Mouse (Mus musculus): ENCODE measurements around the gene Usp53. TPM values are rescaled to one million over a fixed set of nuclear protein-coding genes. Genes with fewer than 3 reads are reported as not detected.

Usp53 gene
- 4.5 and 6.9 TPM in 2 replicates for polyA plus RNA-seq (2015; fragmentation: Nextera tagmentation; extraction: Ambion mirVana)

- DNase-seq (ENCODE audit: low spot score): peak; percentile 93
These were observed at the start of gene Usp53 for GRCm38 (mm10) chr3:122984249-122985182. TSS of gene Usp53 (minus strand) at chr3:122984510.

GRCm38 (mm10) chr3:123033804-123034203 is 49.5 kb upstream of the Usp53 start:
- DNase-seq (ENCODE audit: low spot score): no peak

GRCm38 (mm10) chr3:123025634-123026033 is 41.3 kb upstream of the Usp53 start:
- no peak for DNase-seq (ENCODE audit: low spot score)

GRCm38 (mm10) chr3:123024496-123025234 is 40.4 kb upstream of the Usp53 start:
- DNase-seq (ENCODE audit: low spot score): no peak

- DNase-seq (ENCODE audit: low spot score): no peak
These were observed 34.5 kb upstream of the Usp53 start for GRCm38 (mm10) chr3:123018792-123019191.

GRCm38 (mm10) chr3:123013476-123013875 is 29.2 kb upstream of the Usp53 start:
- DNase-seq (ENCODE audit: low spot score): no peak

- DNase-seq (ENCODE audit: low spot score): no peak
These were observed 25.1 kb upstream of the Usp53 start for GRCm38 (mm10) chr3:123009417-123009816.

- no peak for DNase-seq (ENCODE audit: low spot score)
These were observed 23.1 kb upstream of the Usp53 start for GRCm38 (mm10) chr3:123007386-123007785.

GRCm38 (mm10) chr3:123001053-123001452 is 16.7 kb upstream of the Usp53 start:
- DNase-seq (ENCODE audit: low spot score): no peak

GRCm38 (mm10) chr3:122998511-122998910 is 14.2 kb upstream of the Usp53 start:
- no peak for DNase-seq (ENCODE audit: low spot score)

- DNase-seq (ENCODE audit: low spot score): no peak
These were observed 12.7 kb upstream of the Usp53 start for GRCm38 (mm10) chr3:122996968-122997367.

GRCm38 (mm10) chr3:122986906-122987305 is 2.6 kb upstream of the Usp53 start:
- DNase-seq (ENCODE audit: low spot score): no peak

- DNase-seq (ENCODE audit: low spot score): no peak
These were observed 2.1 kb upstream of the Usp53 start for GRCm38 (mm10) chr3:122986386-122986785.

- DNase-seq (ENCODE audit: low spot score): peak; percentile 16
These were observed 1.1 kb upstream of the Usp53 start for GRCm38 (mm10) chr3:122985183-122985944.

GRCm38 (mm10) chr3:122983849-122984248 is 461 bp downstream of the Usp53 start:
- DNase-seq (ENCODE audit: low spot score): peak; percentile 69

GRCm38 (mm10) chr3:122975964-122976363 is 8.3 kb downstream of the Usp53 start:
- no peak for DNase-seq (ENCODE audit: low spot score)

- DNase-seq (ENCODE audit: low spot score): no peak
These were observed 8.9 kb downstream of the Usp53 start for GRCm38 (mm10) chr3:122975363-122975762.

- no peak for DNase-seq (ENCODE audit: low spot score)
These were observed 9.5 kb downstream of the Usp53 start for GRCm38 (mm10) chr3:122974833-122975232.

- no peak for DNase-seq (ENCODE audit: low spot score)
These were observed 12.0 kb downstream of the Usp53 start for GRCm38 (mm10) chr3:122972126-122972822.

- no peak for DNase-seq (ENCODE audit: low spot score)
These were observed 15.9 kb downstream of the Usp53 start for GRCm38 (mm10) chr3:122968391-122968790.

GRCm38 (mm10) chr3:122964301-122964700 is 20.0 kb downstream of the Usp53 start:
- no peak for DNase-seq (ENCODE audit: low spot score)

Measured in thymus, postnatal 0 days (tissue).